Mouse (Mus musculus) hindbrain, embryonic 15.5 days (tissue): ENCODE results near the gene Cadm2. TPM values are rescaled to one million over a fixed set of nuclear protein-coding genes. Genes with fewer than 3 reads are reported as not detected.

ENCODE experiments used
- ATAC-seq: fragments of 200-750 bp; cut with Nextera tagmentation; 2 replicates; pipeline ENCODE4 v1.8.0; 2017; ENCODE audit warnings: low read depth, moderate number of reproducible peaks, moderate TSS enrichment; ENCODE audit not compliant: low FRiP score
- H3K27ac ChIP-seq: fragments of 300-500 bp; sonication (generic); replicated peaks from 2 replicates; pipeline ENCODE4 v1.5.1; 2015; ENCODE audit warnings: mild to moderate bottlenecking, inconsistent platforms
- H3K27me3 ChIP-seq: fragments of 300-500 bp; sonication (generic); 2 replicates; pipeline ENCODE4 v1.6.1; 2015; ENCODE audit warnings: control low read depth, inconsistent platforms
- H3K36me3 ChIP-seq: fragments of 300-500 bp; sonication (generic); 2 replicates; pipeline ENCODE4 v1.6.1; 2015; ENCODE audit warnings: control low read depth, inconsistent platforms
- H3K4me1 ChIP-seq: fragments of 300-500 bp; sonication (generic); replicated peaks from 2 replicates; pipeline ENCODE4 v1.6.1; 2015; ENCODE audit warnings: control low read depth, inconsistent platforms
- H3K4me2 ChIP-seq: fragments of 300-500 bp; sonication (generic); 2 replicates; pipeline ENCODE4 v1.6.1; 2015; ENCODE audit warnings: moderate library complexity, mild to moderate bottlenecking, inconsistent platforms
- H3K4me3 ChIP-seq: fragments of 300-500 bp; sonication (generic); 2 replicates; pipeline ENCODE4 v1.5.1; 2015; ENCODE audit warnings: mild to moderate bottlenecking, inconsistent platforms
- H3K9ac ChIP-seq: fragments of 300-500 bp; sonication (generic); 2 replicates; pipeline ENCODE4 v1.6.1; 2015; ENCODE audit warnings: inconsistent platforms
- H3K9me3 ChIP-seq: fragments of 300-500 bp; sonication (generic); 2 replicates; pipeline ENCODE4 v1.6.1; 2016; ENCODE audit warnings: control low read depth, inconsistent platforms
- WGBS: fragments of 180-500 bp; shearing (Covaris S2); methylation state at CpG from one replicate; pipeline ENCODE4 v1.1.7; 2015; 5-methylcytosine and 5-hydroxymethylcytosine counted together
- polyA plus RNA-seq: library from polyadenylated mRNA; unstranded; fragments of >200 nt; fragmentation: Nextera tagmentation; extraction: Ambion mirVana; gene quantifications from 2 replicates; pipeline ENCODE4 v1.2.1, GENCODE M21; 2015

The Cadm2 gene
- polyA plus RNA-seq, 1 experiment from 2014 or later, result 63.8 TPM

GRCm38 (mm10) chr16:67106478-67107061, 514.1 kb downstream of the Cadm2 start:
- H3K27ac ChIP-seq, result no peak overlapping the region
- no peak overlapping the region for H3K4me3 ChIP-seq
- no peak overlapping the region for H3K4me2 ChIP-seq
- no peaks in the 10 kb centered on the region for H3K36me3 ChIP-seq
- H3K9ac ChIP-seq, result no peak overlapping the region
- H3K27me3 ChIP-seq, result no peaks in the 10 kb centered on the region
- H3K9me3 ChIP-seq, result no peaks in the 10 kb centered on the region
- no peaks in the 10 kb centered on the region for H3K4me1 ChIP-seq
- no peak for ATAC-seq
- WGBS, result 53% methylated on average over 8 of the region's 8 CpGs

GRCm38 (mm10) chr16:67096706-67097105, 524.0 kb downstream of the Cadm2 start:
- H3K4me1 ChIP-seq, result no peaks in the 10 kb centered on the region
- no peaks in the 10 kb centered on the region for H3K36me3 ChIP-seq
- H3K4me2 ChIP-seq, result no peak overlapping the region
- no peak overlapping the region for H3K4me3 ChIP-seq
- H3K9me3 ChIP-seq, result no peaks in the 10 kb centered on the region
- no peaks in the 10 kb centered on the region for H3K27me3 ChIP-seq
- no peak overlapping the region for H3K27ac ChIP-seq
- 64% methylated on average over 6 of the region's 6 CpGs for WGBS
- H3K9ac ChIP-seq, result no peak overlapping the region
- ATAC-seq, result peak; percentile 38; the same call in 1 of the 2 replicates

- H3K4me3 ChIP-seq, result no peak overlapping the region
- H3K9ac ChIP-seq, result no peak overlapping the region
- H3K9me3 ChIP-seq, result no peaks in the 10 kb centered on the region
- no peak overlapping the region for H3K27ac ChIP-seq
- H3K36me3 ChIP-seq, result no peaks in the 10 kb centered on the region
- ATAC-seq, result no peak
- WGBS, result 86% methylated on average over 4 of the region's 4 CpGs
- H3K27me3 ChIP-seq, result no peaks in the 10 kb centered on the region
- H3K4me2 ChIP-seq, result no peak overlapping the region
- H3K4me1 ChIP-seq, result no peaks in the 10 kb centered on the region
Observed at GRCm38 (mm10) chr16:67095916-67096315, 524.8 kb downstream of the Cadm2 start.

GRCm38 (mm10) chr16:67089747-67090146, 531.0 kb downstream of the Cadm2 start:
- 69% methylated on average over 3 of the region's 3 CpGs for WGBS

GRCm38 (mm10) chr16:67079318-67079717, 541.4 kb downstream of the Cadm2 start:
- Histone ChIP-seq H3K4me3 (no peak overlapping the region), H3K4me1 (no peaks in the 10 kb centered on the region), H3K9me3 (no peaks in the 10 kb centered on the region), H3K36me3 (no peaks in the 10 kb centered on the region), H3K4me2 (no peak overlapping the region), H3K27me3 (no peaks in the 10 kb centered on the region), H3K9ac (no peak overlapping the region), H3K27ac (no peak overlapping the region)
- 39% methylated on average over 2 of the region's 2 CpGs for WGBS
- ATAC-seq, result no peak

More at GRCm38 (mm10) chr16:67089747-67090146, 531.0 kb downstream of the Cadm2 start:
- no peak for ATAC-seq
- Histone ChIP-seq H3K9me3 (no peaks in the 10 kb centered on the region), H3K27me3 (no peaks in the 10 kb centered on the region), H3K4me3 (no peak overlapping the region), H3K9ac (no peak overlapping the region), H3K4me1 (no peaks in the 10 kb centered on the region), H3K27ac (no peak overlapping the region), H3K4me2 (no peak overlapping the region), H3K36me3 (no peaks in the 10 kb centered on the region)

- H3K27ac ChIP-seq, result no peak overlapping the region
- H3K36me3 ChIP-seq, result no peaks in the 10 kb centered on the region
- no peak overlapping the region for H3K9ac ChIP-seq
- H3K4me2 ChIP-seq, result no peak overlapping the region
- no peaks in the 10 kb centered on the region for H3K27me3 ChIP-seq
- WGBS, result 83% methylated on average over 7 of the region's 7 CpGs
- H3K4me3 ChIP-seq, result no peak overlapping the region
- ATAC-seq, result no peak
- no peaks in the 10 kb centered on the region for H3K9me3 ChIP-seq
- no peaks in the 10 kb centered on the region for H3K4me1 ChIP-seq
Observed at GRCm38 (mm10) chr16:67076169-67076895, 544.4 kb downstream of the Cadm2 start.

GRCm38 (mm10) chr16:67068461-67068860, 552.2 kb downstream of the Cadm2 start:
- Histone ChIP-seq H3K36me3 (no peaks in the 10 kb centered on the region), H3K27ac (no peak overlapping the region), H3K4me2 (no peak overlapping the region), H3K4me1 (no peaks in the 10 kb centered on the region), H3K9me3 (no peaks in the 10 kb centered on the region), H3K4me3 (no peak overlapping the region), H3K9ac (no peak overlapping the region), H3K27me3 (no peaks in the 10 kb centered on the region)
- no peak for ATAC-seq
- WGBS, result 42% methylated on average over 1 of the region's 1 CpGs

- no peaks in the 10 kb centered on the region for H3K27me3 ChIP-seq
- no peak overlapping the region for H3K27ac ChIP-seq
- H3K4me1 ChIP-seq, result no peaks in the 10 kb centered on the region
- H3K4me3 ChIP-seq, result no peak overlapping the region
- 56% methylated on average over 5 of the region's 5 CpGs for WGBS
- no peaks in the 10 kb centered on the region for H3K36me3 ChIP-seq
- no peak overlapping the region for H3K9ac ChIP-seq
- ATAC-seq, result no peak
- no peaks in the 10 kb centered on the region for H3K9me3 ChIP-seq
- no peak overlapping the region for H3K4me2 ChIP-seq
Observed at GRCm38 (mm10) chr16:67030918-67031317, 589.8 kb downstream of the Cadm2 start.

- 60% methylated on average over 1 of the region's 1 CpGs for WGBS
- no peak overlapping the region for H3K4me3 ChIP-seq
- ATAC-seq, result no peak
- H3K4me2 ChIP-seq, result no peak overlapping the region
- no peaks in the 10 kb centered on the region for H3K9me3 ChIP-seq
- H3K4me1 ChIP-seq, result no peaks in the 10 kb centered on the region
- H3K9ac ChIP-seq, result no peak overlapping the region
- H3K27ac ChIP-seq, result no peak overlapping the region
- no peaks in the 10 kb centered on the region for H3K36me3 ChIP-seq
- no peaks in the 10 kb centered on the region for H3K27me3 ChIP-seq
Observed at GRCm38 (mm10) chr16:67019856-67020255, 600.9 kb downstream of the Cadm2 start.

- H3K4me3 ChIP-seq, result no peak overlapping the region
- no peaks in the 10 kb centered on the region for H3K36me3 ChIP-seq
- H3K9ac ChIP-seq, result no peak overlapping the region
- no peak overlapping the region for H3K27ac ChIP-seq
- no peaks in the 10 kb centered on the region for H3K27me3 ChIP-seq
- H3K4me1 ChIP-seq, result no peaks in the 10 kb centered on the region
- H3K9me3 ChIP-seq, result no peaks in the 10 kb centered on the region
- WGBS, result 85% methylated on average over 2 of the region's 2 CpGs
- ATAC-seq, result no peak
- H3K4me2 ChIP-seq, result no peak overlapping the region
Observed at GRCm38 (mm10) chr16:67017710-67018109, 603.0 kb downstream of the Cadm2 start.

GRCm38 (mm10) chr16:67003161-67003560, 617.5 kb downstream of the Cadm2 start:
- Histone ChIP-seq H3K36me3 (no peaks in the 10 kb centered on the region), H3K27me3 (no peaks in the 10 kb centered on the region), H3K9me3 (no peaks in the 10 kb centered on the region), H3K9ac (no peak overlapping the region), H3K4me2 (no peak overlapping the region), H3K4me3 (no peak overlapping the region), H3K4me1 (no peaks in the 10 kb centered on the region), H3K27ac (no peak overlapping the region)
- no peak for ATAC-seq
- WGBS, result 94% methylated on average over 3 of the region's 3 CpGs

GRCm38 (mm10) chr16:67001707-67002106, 619.0 kb downstream of the Cadm2 start:
- 68% methylated on average over 4 of the region's 4 CpGs for WGBS
- no peak overlapping the region for H3K4me3 ChIP-seq
- H3K9me3 ChIP-seq, result no peaks in the 10 kb centered on the region
- no peak overlapping the region for H3K9ac ChIP-seq
- ATAC-seq, result no peak
- H3K27ac ChIP-seq, result no peak overlapping the region
- H3K27me3 ChIP-seq, result no peaks in the 10 kb centered on the region
- no peaks in the 10 kb centered on the region for H3K4me1 ChIP-seq
- H3K4me2 ChIP-seq, result no peak overlapping the region
- no peaks in the 10 kb centered on the region for H3K36me3 ChIP-seq
